Mouse (Mus musculus) midbrain, embryonic 10.5 days (tissue): Measurements from ENCODE around the gene St8sia6. TPM values are rescaled to one million over a fixed set of nuclear protein-coding genes. Genes with fewer than 3 reads are reported as not detected.

Experiments used
- DNase-seq: peaks from one replicate; pipeline ENCODE4 v3.0.0-alpha.2; 2017; ENCODE audit warnings: low spot score
- H3K27ac ChIP-seq: fragments of 300-500 bp; sonication (generic); replicated peaks from 2 replicates; pipeline ENCODE4 v1.5.1; 2016; ENCODE audit warnings: mild to moderate bottlenecking
- H3K27me3 ChIP-seq: fragments of 300-500 bp; sonication (generic); 2 replicates; pipeline ENCODE4 v1.6.1; 2016; ENCODE audit warnings: low read depth, mild to moderate bottlenecking; ENCODE audit not compliant: poor library complexity, severe bottlenecking
- H3K36me3 ChIP-seq: fragments of 300-500 bp; sonication (generic); 2 replicates; pipeline ENCODE4 v1.6.1; 2016; ENCODE audit warnings: mild to moderate bottlenecking, moderate library complexity
- H3K4me1 ChIP-seq: fragments of 300-500 bp; sonication (generic); 2 replicates; pipeline ENCODE4 v1.6.1; 2016
- H3K4me3 ChIP-seq: fragments of 300-500 bp; sonication (generic); 2 replicates; pipeline ENCODE4 v1.5.1; 2016; ENCODE audit warnings: mild to moderate bottlenecking, moderate library complexity
- H3K9me3 ChIP-seq: fragments of 300-500 bp; sonication (generic); replicated peaks from 2 replicates; pipeline ENCODE4 v1.6.1; 2016; ENCODE audit warnings: mild to moderate bottlenecking
- WGBS: fragments of 180-500 bp; shearing (Covaris S2); methylation state at CpG from one replicate; pipeline ENCODE4 v1.1.7; 2016; 5-methylcytosine and 5-hydroxymethylcytosine counted together
- polyA plus RNA-seq: library from polyadenylated mRNA; unstranded; fragments of >200 nt; fragmentation: Nextera tagmentation; extraction: Ambion mirVana; gene quantifications from 2 replicates; pipeline ENCODE4 v1.2.1, GENCODE M21; 2016

Gene St8sia6
- polyA plus RNA-seq, 1 experiment from 2014 or later = 0.38 TPM

DNA sequence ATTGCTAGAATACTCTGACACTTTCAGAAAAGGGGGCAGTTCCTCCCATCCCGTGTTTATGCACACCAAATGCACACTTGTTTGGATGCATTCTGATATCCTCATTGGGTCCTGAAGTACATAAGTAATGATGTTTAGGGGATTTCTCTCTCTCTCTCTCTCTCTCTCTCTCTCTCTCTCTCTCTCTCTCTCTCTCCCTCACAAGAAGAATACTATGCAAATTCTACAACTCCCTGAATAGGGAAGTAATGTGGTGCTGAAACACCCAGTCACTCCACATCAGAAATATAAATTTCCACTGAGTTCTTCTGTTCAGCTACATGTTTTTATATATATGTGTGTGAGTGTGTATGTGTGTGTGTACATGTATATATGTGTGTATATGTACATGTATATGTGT, 43.1 kb downstream of the St8sia6 start:
- WGBS = 77% methylated on average over 1 of the region's 1 CpGs
- Histone ChIP-seq H3K27ac (no peak overlapping the region), H3K36me3 (no peaks in the 10 kb centered on the region), H3K27me3 (no peaks in the 10 kb centered on the region), H3K9me3 (no peaks in the 10 kb centered on the region), H3K4me1 (no peaks in the 10 kb centered on the region), H3K4me3 (no peak overlapping the region)
- DNase-seq = no peak

GRCm38 (mm10) chr2:13750089-13750488, 43.8 kb downstream of the St8sia6 start:
- WGBS = 74% methylated on average over 1 of the region's 1 CpGs
- Histone ChIP-seq H3K9me3 (no peaks in the 10 kb centered on the region), H3K36me3 (no peaks in the 10 kb centered on the region), H3K4me3 (no peak overlapping the region), H3K27ac (no peak overlapping the region), H3K27me3 (no peaks in the 10 kb centered on the region), H3K4me1 (no peaks in the 10 kb centered on the region)
- DNase-seq = no peak

DNA sequence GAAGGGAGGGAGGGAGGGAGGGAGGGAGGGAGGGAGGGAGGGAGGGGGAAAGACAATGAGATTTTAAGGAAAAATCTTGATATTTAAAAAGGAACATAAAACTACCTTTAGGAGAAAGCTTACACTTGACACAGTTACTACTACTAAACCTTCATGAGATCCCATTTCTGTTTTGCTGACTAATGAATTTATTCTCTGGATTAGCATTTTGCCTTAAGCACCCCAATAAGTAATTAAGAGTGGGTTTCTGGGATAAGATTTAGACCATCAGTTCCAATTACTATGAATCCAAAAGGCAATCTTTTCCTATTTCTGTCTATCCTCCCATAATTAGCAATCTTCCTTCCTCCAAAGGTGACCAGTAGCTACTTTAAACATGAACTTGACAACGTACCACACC, 44.7 kb downstream of the St8sia6 start:
- Histone ChIP-seq H3K27ac (no peak overlapping the region), H3K36me3 (no peaks in the 10 kb centered on the region), H3K27me3 (no peaks in the 10 kb centered on the region), H3K4me3 (no peak overlapping the region), H3K9me3 (no peaks in the 10 kb centered on the region), H3K4me1 (no peaks in the 10 kb centered on the region)
- DNase-seq = no peak
- WGBS = 91% methylated on average over 1 of the region's 1 CpGs

GRCm38 (mm10) chr2:13747576-13747975, 46.3 kb downstream of the St8sia6 start:
- no peak overlapping the region for H3K27ac ChIP-seq
- DNase-seq = no peak
- WGBS = 95% methylated on average over 1 of the region's 1 CpGs
- no peak overlapping the region for H3K4me3 ChIP-seq
- H3K27me3 ChIP-seq = no peaks in the 10 kb centered on the region
- H3K36me3 ChIP-seq = no peaks in the 10 kb centered on the region
- H3K9me3 ChIP-seq = no peaks in the 10 kb centered on the region
- H3K4me1 ChIP-seq = no peaks in the 10 kb centered on the region

- H3K4me1 ChIP-seq = no peaks in the 10 kb centered on the region
- no peak overlapping the region for H3K4me3 ChIP-seq
- no peak for DNase-seq
- 84% methylated on average over 1 of the region's 1 CpGs for WGBS
- H3K36me3 ChIP-seq = no peaks in the 10 kb centered on the region
- no peaks in the 10 kb centered on the region for H3K9me3 ChIP-seq
- H3K27me3 ChIP-seq = no peaks in the 10 kb centered on the region
- H3K27ac ChIP-seq = no peak overlapping the region
Observed at GRCm38 (mm10) chr2:13746023-13746422, 47.8 kb downstream of the St8sia6 start.

- Histone ChIP-seq H3K27ac (no peak overlapping the region), H3K36me3 (no peaks in the 10 kb centered on the region), H3K9me3 (no peaks in the 10 kb centered on the region), H3K27me3 (no peaks in the 10 kb centered on the region), H3K4me1 (no peaks in the 10 kb centered on the region), H3K4me3 (no peak overlapping the region)
- 83% methylated on average over 7 of the region's 7 CpGs for WGBS
- no peak for DNase-seq
Observed at GRCm38 (mm10) chr2:13738704-13739103, 55.2 kb downstream of the St8sia6 start.

DNA sequence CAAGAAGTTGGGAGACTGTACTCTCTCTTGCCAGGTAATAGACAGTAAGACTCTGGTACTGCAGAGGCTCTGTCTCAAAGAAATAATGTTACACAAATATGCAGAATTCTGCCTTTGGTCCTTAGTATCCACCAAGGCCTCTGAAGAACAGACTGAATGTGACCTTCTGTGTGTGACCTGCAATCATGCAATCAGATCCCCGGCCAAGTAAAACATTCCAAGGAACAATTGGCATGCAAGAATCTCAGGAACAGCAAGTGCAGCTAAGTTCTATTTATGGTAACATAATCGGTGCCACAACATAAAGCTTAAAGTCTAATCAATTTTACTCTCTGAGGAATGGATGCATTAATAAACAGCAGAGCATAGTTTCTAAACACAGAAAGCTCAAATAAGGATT, 66.0 kb downstream of the St8sia6 start:
- no peaks in the 10 kb centered on the region for H3K36me3 ChIP-seq
- H3K27me3 ChIP-seq = no peaks in the 10 kb centered on the region
- H3K9me3 ChIP-seq = no peaks in the 10 kb centered on the region
- WGBS = 82% methylated on average over 2 of the region's 2 CpGs
- H3K4me3 ChIP-seq = no peak overlapping the region
- no peaks in the 10 kb centered on the region for H3K4me1 ChIP-seq
- no peak overlapping the region for H3K27ac ChIP-seq
- DNase-seq = no peak

GRCm38 (mm10) chr2:13725592-13725991, 68.3 kb downstream of the St8sia6 start:
- 77% methylated on average over 3 of the region's 3 CpGs for WGBS
- no peak overlapping the region for H3K27ac ChIP-seq
- H3K36me3 ChIP-seq = no peaks in the 10 kb centered on the region
- no peaks in the 10 kb centered on the region for H3K4me1 ChIP-seq
- no peaks in the 10 kb centered on the region for H3K9me3 ChIP-seq
- no peaks in the 10 kb centered on the region for H3K27me3 ChIP-seq
- DNase-seq = no peak
- H3K4me3 ChIP-seq = no peak overlapping the region

DNA sequence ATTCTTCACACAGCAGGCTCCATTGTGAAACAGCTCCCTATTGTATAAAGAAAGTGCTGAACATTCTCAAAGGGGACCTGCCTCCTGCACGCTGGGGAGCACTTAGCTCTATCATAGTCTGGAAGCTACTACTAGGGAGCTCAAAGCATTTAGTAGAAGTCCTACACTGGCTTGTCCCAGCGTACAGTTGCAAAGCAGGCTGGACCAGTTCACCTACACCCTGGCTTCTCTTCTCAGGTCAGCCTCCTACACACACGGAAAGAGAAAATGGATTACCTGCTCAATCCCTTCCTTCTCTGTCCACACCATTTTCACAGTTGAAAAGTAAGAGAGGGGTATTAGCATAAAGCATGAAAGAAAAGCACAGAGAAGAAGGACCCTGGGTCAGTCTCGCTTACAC, 71.6 kb downstream of the St8sia6 start:
- DNase-seq = no peak
- H3K4me3 ChIP-seq = no peak overlapping the region
- H3K27ac ChIP-seq = no peak overlapping the region
- H3K9me3 ChIP-seq = no peaks in the 10 kb centered on the region
- no peaks in the 10 kb centered on the region for H3K36me3 ChIP-seq
- no peaks in the 10 kb centered on the region for H3K4me1 ChIP-seq
- 76% methylated on average over 4 of the region's 4 CpGs for WGBS
- no peaks in the 10 kb centered on the region for H3K27me3 ChIP-seq

GRCm38 (mm10) chr2:13718628-13719185, 75.2 kb downstream of the St8sia6 start:
- no peak overlapping the region for H3K27ac ChIP-seq
- no peaks in the 10 kb centered on the region for H3K4me1 ChIP-seq
- 78% methylated on average over 6 of the region's 6 CpGs for WGBS
- no peak for DNase-seq
- H3K36me3 ChIP-seq = no peaks in the 10 kb centered on the region
- no peak overlapping the region for H3K4me3 ChIP-seq
- no peaks in the 10 kb centered on the region for H3K9me3 ChIP-seq
- no peaks in the 10 kb centered on the region for H3K27me3 ChIP-seq

DNA sequence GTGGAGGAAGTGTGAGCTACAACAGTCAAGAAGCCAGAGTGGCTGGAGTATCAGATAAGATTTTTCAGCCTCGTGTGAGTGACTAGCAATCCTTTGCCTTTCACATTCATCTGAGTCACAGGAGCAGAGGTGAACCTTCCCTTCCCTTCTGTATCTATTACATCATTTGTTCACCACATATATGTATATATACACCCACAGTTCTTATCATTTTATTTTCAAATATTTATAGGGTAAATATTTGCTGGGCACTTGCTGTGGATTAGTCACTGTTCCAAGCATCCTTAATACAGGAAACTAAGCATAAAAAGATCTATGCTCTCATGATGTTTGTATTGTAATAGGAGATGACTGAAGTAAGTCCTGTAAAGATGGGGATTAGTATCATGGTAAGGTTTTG, 85.1 kb downstream of the St8sia6 start:
- DNase-seq = no peak

DNA sequence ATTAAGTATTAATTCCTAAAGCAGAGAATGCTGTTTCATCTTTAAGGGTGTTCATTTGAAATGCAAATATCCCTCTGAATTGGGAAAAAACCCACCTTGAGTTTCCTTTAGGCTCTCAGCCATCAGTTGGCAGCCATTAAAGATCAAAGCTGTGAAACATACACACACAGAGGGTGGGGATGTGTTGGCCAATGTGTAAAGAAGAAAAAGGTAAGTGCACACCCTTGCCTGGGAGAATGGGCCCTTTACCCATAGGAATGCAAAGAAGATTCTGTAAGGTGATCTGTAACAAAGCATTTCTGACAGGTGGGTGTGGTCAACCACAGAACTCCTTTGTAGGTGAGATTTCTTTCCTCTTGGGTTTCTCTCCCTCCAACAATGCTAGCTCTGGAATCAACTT, 96.3 kb downstream of the St8sia6 start:
- Histone ChIP-seq H3K4me1 (no peaks in the 10 kb centered on the region), H3K4me3 (no peak overlapping the region)

More for the DNA sequence above, 85.1 kb downstream of the St8sia6 start:
- WGBS = 73% methylated on average over 1 of the region's 1 CpGs
- Histone ChIP-seq H3K9me3 (no peaks in the 10 kb centered on the region), H3K4me3 (no peak overlapping the region), H3K27ac (no peak overlapping the region), H3K4me1 (no peaks in the 10 kb centered on the region), H3K36me3 (no peaks in the 10 kb centered on the region), H3K27me3 (no peaks in the 10 kb centered on the region)

DNA sequence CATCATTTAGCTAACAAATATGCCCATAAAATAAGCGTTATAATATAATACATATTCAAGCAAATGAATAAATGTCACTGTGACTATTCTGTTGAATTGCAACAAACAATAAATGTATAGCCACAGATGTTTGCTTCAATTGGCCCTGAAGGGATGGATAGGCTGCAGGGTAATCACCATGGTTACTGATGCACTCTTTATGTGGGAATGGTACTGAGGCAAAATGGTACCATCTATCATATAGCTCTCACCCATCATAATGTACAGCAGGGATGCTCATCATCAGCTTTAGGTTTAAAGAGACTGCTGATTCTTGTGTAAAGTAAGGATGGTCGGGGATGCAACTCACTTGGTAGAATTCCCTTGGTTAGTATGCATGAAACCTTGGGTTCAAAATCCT, 99.4 kb downstream of the St8sia6 start:
- H3K27me3 ChIP-seq = no peaks in the 10 kb centered on the region
- no peaks in the 10 kb centered on the region for H3K9me3 ChIP-seq
- no peak for DNase-seq
- no peaks in the 10 kb centered on the region for H3K36me3 ChIP-seq
- no peaks in the 10 kb centered on the region for H3K4me1 ChIP-seq
- H3K27ac ChIP-seq = no peak overlapping the region
- WGBS = 78% methylated on average over 2 of the region's 2 CpGs
- H3K4me3 ChIP-seq = no peak overlapping the region

More for the DNA sequence above, 96.3 kb downstream of the St8sia6 start:
- H3K36me3 ChIP-seq = no peaks in the 10 kb centered on the region
- no peak for DNase-seq
- no peaks in the 10 kb centered on the region for H3K9me3 ChIP-seq
- no peak overlapping the region for H3K27ac ChIP-seq
- no peaks in the 10 kb centered on the region for H3K27me3 ChIP-seq

- 94% methylated on average over 4 of the region's 4 CpGs for WGBS
- Histone ChIP-seq H3K9me3 (no peaks in the 10 kb centered on the region), H3K27ac (no peak overlapping the region), H3K4me1 (no peaks in the 10 kb centered on the region), H3K4me3 (no peak overlapping the region), H3K27me3 (no peaks in the 10 kb centered on the region), H3K36me3 (no peaks in the 10 kb centered on the region)
- DNase-seq = no peak
Observed at GRCm38 (mm10) chr2:13684380-13684779, 109.5 kb downstream of the St8sia6 start.
